Mouse (Mus musculus): ENCODE measurements at regions not wholly inside any gene's neighbourhood (a gene's known extent, or its start where the extent isn't known, plus 50 kb on each side); places are given as distances from the start of the nearest gene placed in this dataset.

DNA sequence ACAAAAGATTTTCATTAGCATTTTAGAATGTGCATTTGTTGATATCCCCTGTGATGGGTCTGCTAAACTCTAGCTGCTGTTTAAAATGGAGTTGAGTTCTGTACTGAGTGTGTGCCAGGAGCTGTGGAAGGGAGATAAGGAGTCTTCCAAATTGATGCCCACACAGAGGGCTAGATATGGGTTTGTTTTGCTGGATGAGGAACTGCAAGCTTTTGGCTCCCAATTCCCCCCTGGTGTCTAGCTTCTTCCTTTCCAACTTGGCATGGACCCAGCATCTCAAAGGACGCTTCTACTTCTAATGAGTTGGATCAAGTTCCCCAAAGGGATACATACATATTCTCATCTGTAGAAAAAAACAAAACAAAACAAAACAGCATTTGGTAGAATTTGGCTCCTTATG, 577.0 kb upstream of the Large1 start:
- no peak for DNase-seq

DNA sequence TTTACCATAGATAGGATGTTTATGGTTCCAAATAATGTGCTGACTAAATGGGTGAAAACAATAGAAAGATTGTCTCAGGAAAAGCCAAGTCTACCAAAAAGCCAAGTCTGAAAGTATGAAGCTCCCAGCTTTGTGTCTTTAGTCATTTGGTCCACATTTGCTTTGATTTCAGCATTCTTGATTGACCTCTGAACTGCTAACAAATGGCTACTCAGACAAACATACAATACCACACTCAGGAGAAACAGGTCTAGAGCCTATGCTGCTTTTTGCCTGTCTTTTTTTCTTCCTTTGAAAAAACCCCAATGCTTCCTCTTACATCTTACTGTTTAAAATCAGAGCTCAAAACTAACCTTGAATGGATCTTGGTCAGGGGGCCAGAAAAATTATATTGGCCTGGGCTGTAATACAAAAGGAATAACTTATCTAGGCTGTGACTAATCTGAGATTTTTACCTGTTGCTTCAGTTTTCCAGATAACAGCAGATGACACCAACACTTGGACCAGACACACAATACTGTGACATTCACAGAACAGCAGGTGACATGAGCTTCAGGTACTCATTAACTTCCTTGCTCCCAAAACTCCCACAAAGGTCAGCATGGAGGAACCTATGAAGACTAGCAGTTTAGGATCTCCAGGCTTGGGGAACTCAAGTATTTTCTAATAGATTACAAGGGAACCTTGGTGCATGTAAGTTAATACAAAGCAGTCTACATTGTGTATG, 572.3 kb upstream of the Large1 start:
- no peak for DNase-seq

DNA sequence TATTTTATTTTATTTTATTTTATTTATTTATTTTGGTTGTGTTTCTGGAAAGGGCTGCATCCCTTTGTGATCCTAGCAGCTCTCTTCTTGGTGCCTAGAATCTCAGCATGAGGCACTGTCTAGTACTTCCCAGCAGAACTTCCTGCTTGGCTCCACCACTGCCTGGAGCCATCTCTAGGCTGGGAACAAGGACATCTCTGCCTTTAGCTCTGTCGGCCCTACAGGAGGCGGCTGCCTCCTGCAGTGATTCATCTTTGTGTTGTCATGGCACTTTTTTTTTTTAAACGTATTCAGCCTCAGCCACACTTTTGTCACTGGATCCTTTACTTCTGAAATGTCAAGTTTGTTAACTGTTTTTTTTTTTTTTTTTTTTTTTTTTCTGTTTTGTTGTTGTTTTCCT, 569.8 kb upstream of the Large1 start:
- DNase-seq: peak; percentile 2

DNA sequence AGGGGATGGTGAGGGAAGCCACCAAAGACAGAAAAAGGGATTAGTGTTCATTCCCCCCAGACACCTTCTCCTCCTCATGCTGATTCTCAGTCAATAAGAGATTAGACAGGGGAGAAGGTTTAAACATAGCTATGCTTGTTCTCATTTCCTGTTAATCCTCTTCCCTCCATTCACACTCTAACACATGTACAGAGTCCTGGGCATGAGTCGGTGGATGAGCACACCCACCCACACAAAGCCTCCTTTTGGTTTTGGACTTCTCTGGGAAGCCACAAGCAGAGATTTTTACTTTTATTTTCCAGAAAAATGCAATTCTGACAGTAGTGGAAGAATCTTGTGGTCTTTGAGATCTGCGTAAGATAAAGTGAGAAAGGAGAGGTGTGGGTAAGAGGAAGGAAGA, 567.8 kb upstream of the Large1 start:
- no peak for DNase-seq

DNA sequence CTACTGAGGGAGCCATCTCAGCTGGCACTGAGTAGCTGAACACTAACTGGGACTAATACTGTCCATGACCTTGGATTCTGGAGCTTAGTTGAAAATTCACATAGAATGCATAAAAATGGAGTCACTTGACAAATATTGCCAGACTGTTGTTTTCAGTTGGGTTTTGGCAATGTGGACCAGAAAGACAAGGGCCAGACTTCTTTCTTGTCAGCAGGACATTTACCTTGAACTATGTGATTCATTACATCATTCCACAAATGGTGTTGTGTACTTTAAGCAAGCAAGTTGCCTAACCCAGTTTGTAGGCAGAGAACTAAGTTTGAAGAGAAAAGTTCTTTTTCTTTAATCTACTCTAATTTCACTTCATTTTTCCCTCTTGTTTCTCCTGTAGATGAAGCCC, 567.2 kb upstream of the Large1 start:
- no peak for DNase-seq

DNA sequence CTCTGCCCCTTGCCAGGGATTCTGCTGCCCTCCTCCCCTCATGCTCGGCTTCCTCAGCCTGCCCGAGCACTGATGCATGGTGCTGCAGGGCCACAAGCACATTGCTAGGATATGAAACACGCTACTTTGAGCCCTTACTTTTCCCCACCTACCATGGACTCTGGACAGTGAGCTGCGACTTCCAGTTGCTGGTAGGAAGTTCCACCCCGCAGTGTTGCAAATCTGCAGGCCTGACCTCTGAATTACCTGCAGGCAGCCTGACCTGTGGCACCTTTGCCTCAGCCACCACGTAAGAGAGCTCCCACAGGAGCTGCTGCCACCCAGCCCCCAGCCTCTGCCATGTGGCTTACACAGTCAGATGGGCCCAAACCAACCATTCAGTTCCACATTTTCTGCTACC, 551.7 kb upstream of the Large1 start:
- DNase-seq: no peak

DNA sequence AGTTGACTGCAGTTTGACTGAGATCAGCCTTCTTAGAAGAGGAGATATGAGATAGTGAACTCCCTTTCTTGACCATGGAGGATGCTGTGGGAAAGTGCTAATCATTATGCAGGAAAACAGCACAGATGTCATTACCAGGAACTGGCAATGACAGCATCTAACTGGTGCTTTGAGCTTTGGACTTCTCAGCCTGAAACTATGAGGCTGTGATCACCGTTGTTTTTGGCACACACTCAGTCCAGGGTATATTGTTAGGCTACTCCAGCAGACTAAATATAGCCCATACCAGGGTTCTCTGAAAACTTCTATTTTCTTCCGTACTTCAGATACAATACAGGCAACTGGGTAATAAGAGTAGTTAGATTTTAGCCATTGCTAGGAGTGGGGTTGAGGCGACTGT, 550.5 kb upstream of the Large1 start:
- no peak for DNase-seq

DNA sequence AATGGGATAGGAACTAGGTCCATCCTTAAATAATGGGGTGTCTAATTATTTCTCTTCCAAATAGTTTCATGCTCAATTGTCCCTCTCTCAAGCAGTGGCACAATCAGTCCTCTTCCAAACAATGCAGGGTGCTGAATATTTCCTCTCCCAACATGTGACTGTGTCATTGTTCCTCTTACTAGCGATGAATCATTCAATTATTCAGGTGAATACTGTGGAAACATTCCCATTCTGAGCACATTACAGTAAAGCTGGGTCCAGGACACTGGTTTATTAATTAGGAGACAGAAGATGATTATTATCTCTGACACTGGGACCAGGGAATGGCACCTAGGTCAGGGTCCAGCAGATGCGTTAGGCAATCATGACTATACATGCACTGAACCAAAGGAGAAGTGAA, 532.6 kb upstream of the Large1 start:
- no peak for DNase-seq

DNA sequence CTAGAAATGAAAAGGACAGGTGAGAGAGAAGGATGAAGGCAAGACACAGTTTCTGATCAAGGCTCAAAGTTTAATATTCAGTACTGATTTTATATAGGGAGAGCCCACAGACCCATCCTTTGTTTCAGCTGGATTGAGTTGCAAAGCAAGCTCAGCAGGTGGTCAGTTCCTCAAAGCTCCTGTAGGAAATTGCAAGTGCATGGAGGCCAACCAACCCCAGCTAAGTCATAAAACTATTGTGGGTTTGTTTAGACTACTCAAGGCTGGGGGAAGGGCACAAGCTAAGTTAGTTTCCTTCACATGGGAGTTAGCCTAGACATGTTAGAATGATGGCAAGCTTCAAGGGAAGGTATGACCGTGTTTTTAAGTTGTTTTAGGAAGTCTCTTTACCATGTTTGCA, 528.3 kb upstream of the Large1 start:
- DNase-seq: no peak

Data from adrenal gland, postnatal 25 days (tissue).